Mouse (Mus musculus): ENCODE measurements around the gene Vmn1r114. TPM values are rescaled to one million over a fixed set of nuclear protein-coding genes. Genes with fewer than 3 reads are reported as not detected.
"Not testable (repeated sequence)": the region's sequence is repeated elsewhere in the genome, so short reads cannot be mapped to it uniquely, and the experiment has no call there.

Vmn1r114 gene
- polyA plus RNA-seq (2015; fragmentation: Nextera tagmentation; extraction: Ambion mirVana): not detected in 2 replicates

GRCm38 (mm10) chr7:20812086-20812485 lies at the start of gene Vmn1r114:
Gene Vmn1r114, minus strand, starts transcription at chr7:20812186.
- DNase-seq (ENCODE audit: low spot score): not testable (repeated sequence)

GRCm38 (mm10) chr7:20844885-20845284 lies 32.9 kb upstream of the Vmn1r114 start, which contains the start of gene Vmn1r115:
Gene Vmn1r115, minus strand, starts transcription at chr7:20844985.
- not testable (repeated sequence) for DNase-seq (ENCODE audit: low spot score)

GRCm38 (mm10) chr7:20786985-20787384 lies 25.0 kb downstream of the Vmn1r114 start, which contains the start of gene Vmn1r113:
Gene Vmn1r113, plus strand, starts transcription at chr7:20787285.
- not testable (repeated sequence) for DNase-seq (ENCODE audit: low spot score)

GRCm38 (mm10) chr7:20770885-20771284 lies 41.1 kb downstream of the Vmn1r114 start, which contains the start of gene Vmn1r112:
Gene Vmn1r112, plus strand, starts transcription at chr7:20771185.
- DNase-seq (ENCODE audit: low spot score): not testable (repeated sequence)

Other genes starting within 250 kb of the Vmn1r114 start
- not detected in 2 replicates for gene Gm4141, start 235.9 kb downstream of the Vmn1r114 start, polyA plus RNA-seq (2015; fragmentation: Nextera tagmentation; extraction: Ambion mirVana)
- gene Gm4513, start 213.2 kb downstream of the Vmn1r114 start, polyA plus RNA-seq (2015; fragmentation: Nextera tagmentation; extraction: Ambion mirVana): not detected in 2 replicates
- not detected in 2 replicates for gene Vmn1r107, start 143.3 kb downstream of the Vmn1r114 start, polyA plus RNA-seq (2015; fragmentation: Nextera tagmentation; extraction: Ambion mirVana)
- gene Vmn1r111, start 109.0 kb downstream of the Vmn1r114 start, polyA plus RNA-seq (2015; fragmentation: Nextera tagmentation; extraction: Ambion mirVana): not detected in 2 replicates
- not detected in 2 replicates for gene Gm10668, start 81.6 kb downstream of the Vmn1r114 start, polyA plus RNA-seq (2015; fragmentation: Nextera tagmentation; extraction: Ambion mirVana)
- not detected in 2 replicates for gene Vmn1r112, start 41.0 kb downstream of the Vmn1r114 start, polyA plus RNA-seq (2015; fragmentation: Nextera tagmentation; extraction: Ambion mirVana)
- gene Vmn1r113, start 24.9 kb downstream of the Vmn1r114 start, polyA plus RNA-seq (2015; fragmentation: Nextera tagmentation; extraction: Ambion mirVana): not detected in 2 replicates
- gene Vmn1r115, start 32.8 kb upstream of the Vmn1r114 start, polyA plus RNA-seq (2015; fragmentation: Nextera tagmentation; extraction: Ambion mirVana): not detected in 2 replicates
- gene Vmn1r116, start 60.1 kb upstream of the Vmn1r114 start, polyA plus RNA-seq (2015; fragmentation: Nextera tagmentation; extraction: Ambion mirVana): not detected in 2 replicates
- gene Vmn1r117, start 71.9 kb upstream of the Vmn1r114 start, polyA plus RNA-seq (2015; fragmentation: Nextera tagmentation; extraction: Ambion mirVana): not detected in 2 replicates
- not detected in 2 replicates for gene Vmn1r118, start 100.2 kb upstream of the Vmn1r114 start, polyA plus RNA-seq (2015; fragmentation: Nextera tagmentation; extraction: Ambion mirVana)
- not detected in 2 replicates for gene Vmn1r119, start 200.3 kb upstream of the Vmn1r114 start, polyA plus RNA-seq (2015; fragmentation: Nextera tagmentation; extraction: Ambion mirVana)
- gene Vmn1r120, start 241.6 kb upstream of the Vmn1r114 start, polyA plus RNA-seq (2015; fragmentation: Nextera tagmentation; extraction: Ambion mirVana): not detected in 2 replicates

Measured in thymus, postnatal 0 days (tissue).